In the genomic region with DNA sequence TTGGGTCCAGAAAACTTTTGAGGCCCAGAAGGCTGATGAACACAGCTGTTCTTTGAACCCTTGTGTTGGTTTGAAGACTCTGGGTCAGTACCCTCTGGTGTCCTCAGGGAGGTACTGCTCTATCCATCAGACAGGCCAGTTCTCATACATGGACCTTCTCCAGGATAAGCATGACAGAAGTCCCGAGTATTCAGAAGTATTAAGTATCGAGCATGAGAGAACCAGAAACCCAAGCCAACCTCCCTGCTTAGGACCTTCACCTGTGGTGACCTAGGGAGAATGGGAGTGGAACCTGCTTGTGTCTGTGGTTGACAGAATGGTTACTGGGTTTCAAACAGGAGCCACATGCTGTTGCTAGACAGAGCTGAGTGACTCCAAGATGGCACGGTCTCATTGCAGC, we compare ENCODE assay signal across 9 mouse cellular contexts.
"Had no signal": no experiment of that assay in that cellular context is flagged by ENCODE, and none has a peak within 500 bp of the region (broad histone marks: within the 10 kb centered on the region; RNA-seq: fewer than 3 reads in every experiment).

No protein-coding gene starts in this region.

- H3K36me3 ChIP-seq: limb, embryonic 15.5 days; midbrain, embryonic 13.5 days; neural tube, embryonic 15.5 days had no signal

- DNase-seq: kidney, adult 11 months; right cerebral cortex, adult 18-20 months; right cerebral cortex, postnatal 25 days; thymus, postnatal 36 days had no signal

- H3K4me2 ChIP-seq: limb, embryonic 15.5 days; midbrain, embryonic 13.5 days; neural tube, embryonic 15.5 days had no signal

- H3K4me3 ChIP-seq: limb, embryonic 15.5 days; midbrain, embryonic 13.5 days; myocyte; neural tube, embryonic 15.5 days had no signal

- H3K27ac ChIP-seq: limb, embryonic 15.5 days; liver, embryonic 14.5 days; midbrain, embryonic 13.5 days; neural tube, embryonic 15.5 days had no signal

- H3K27me3 ChIP-seq: midbrain, embryonic 13.5 days; neural tube, embryonic 15.5 days had no signal

- H3K9ac ChIP-seq: limb, embryonic 15.5 days; liver, embryonic 14.5 days; midbrain, embryonic 13.5 days; neural tube, embryonic 15.5 days had no signal

- H3K9me3 ChIP-seq: limb, embryonic 15.5 days; midbrain, embryonic 13.5 days; neural tube, embryonic 15.5 days had no signal

- ATAC-seq: midbrain, embryonic 13.5 days had no signal
